Mouse (Mus musculus) bone marrow, adult 2 months (tissue): ENCODE measurements around the gene Ptpre.

Experiments
- CTCF ChIP-seq: fragments of 200-500 bp; IDR thresholded peaks from 2 replicates; pipeline ENCODE4 v1.5.1; 2011; ENCODE audit warnings: low read length, control low read depth; ENCODE audit not compliant: control insufficient read depth, insufficient read depth
- POLR2A ChIP-seq: fragments of 200-500 bp; IDR thresholded peaks from 2 replicates; pipeline ENCODE4 v1.6.1; 2011; ENCODE audit warnings: low read depth, mild to moderate bottlenecking, control low read depth, low read length, borderline replicate concordance; ENCODE audit not compliant: control insufficient read depth

- no peak for TF ChIP-seq CTCF
- TF ChIP-seq POLR2A: no peak
Measured at GRCm38 (mm10) chr7:135608208-135608607, 70.9 kb downstream of the Ptpre start.
